Mouse (Mus musculus) granulocyte monocyte progenitor cell, adult 5-6 weeks (primary cell): ENCODE results near the gene Arl15. TPM values are rescaled to one million over a fixed set of nuclear protein-coding genes. Genes with fewer than 3 reads are reported as not detected.

Experiments used
- ATAC-seq: replicated peaks from 2 replicates; pipeline ENCODE4 v1.8.0; 2016; ENCODE audit warnings: mild to moderate bottlenecking, moderate TSS enrichment, inconsistent platforms; ENCODE audit not compliant: poor library complexity, severe bottlenecking
- total RNA-seq, 2 experiments: library from RNA; stranded (forward) in 1 of 2; stranded (reverse) in 1 of 2; fragments of 200-712, 200-1000 nt in 1 of 2; fragments of >200 nt in 1 of 2; fragmentation: Nextera tagmentation in 1 of 2; gene quantifications; 2 replicates each; pipeline ENCODE4 v1.2.3; 2014 to 2017

Gene Arl15
- total RNA-seq, 2 experiments from 2014 or later = 16.1 to 17.3 TPM

- no peak for ATAC-seq
Observed at GRCm38 (mm10) chr13:114166439-114167183, 372.3 kb downstream of the Arl15 start.

GRCm38 (mm10) chr13:114170061-114170460 lies 375.8 kb downstream of the Arl15 start:
- ATAC-seq = no peak

- ATAC-seq = no peak
Observed at GRCm38 (mm10) chr13:114171465-114171864, 377.2 kb downstream of the Arl15 start.

- ATAC-seq = no peak
Observed at GRCm38 (mm10) chr13:114188107-114188506, 393.8 kb downstream of the Arl15 start.

GRCm38 (mm10) chr13:114188801-114189200 lies 394.5 kb downstream of the Arl15 start:
- no peak for ATAC-seq

- no peak for ATAC-seq
Observed at GRCm38 (mm10) chr13:114189441-114189840, 395.1 kb downstream of the Arl15 start.

GRCm38 (mm10) chr13:114190898-114191297 lies 396.6 kb downstream of the Arl15 start:
- ATAC-seq = no peak

- no peak for ATAC-seq
Observed at GRCm38 (mm10) chr13:114198252-114198799, 404.0 kb downstream of the Arl15 start.

GRCm38 (mm10) chr13:114199746-114200145 lies 405.4 kb downstream of the Arl15 start:
- no peak for ATAC-seq

- ATAC-seq = no peak
Observed at GRCm38 (mm10) chr13:114200545-114200944, 406.2 kb downstream of the Arl15 start.

GRCm38 (mm10) chr13:114202806-114203570 lies 408.7 kb downstream of the Arl15 start:
- ATAC-seq = no peak

Other genes starting within 250 kb of the Arl15 start
- gene Snx18, start 175.9 kb upstream of the Arl15 start, total RNA-seq (2014; fragmentation: Nextera tagmentation) = 25.5 and 39.0 TPM in 2 replicates
- gene Snx18, start 175.9 kb upstream of the Arl15 start, total RNA-seq (2017) = 46.2 and 47.1 TPM in 2 replicates
- gene Hspb3, start 130.8 kb upstream of the Arl15 start, total RNA-seq (2014; fragmentation: Nextera tagmentation) = not detected in 2 replicates
- gene Hspb3, start 130.8 kb upstream of the Arl15 start, total RNA-seq (2017) = not detected in 2 replicates